Mouse (Mus musculus) liver, embryonic 14.5 days (tissue): ENCODE measurements at regions not wholly inside any gene's neighbourhood (a gene's known extent, or its start where the extent isn't known, plus 50 kb on each side); places are given as distances from the start of the nearest gene placed in this dataset.

Experiments used
- ATAC-seq: fragments of 200-750 bp; cut with Nextera tagmentation; 2 replicates; pipeline ENCODE4 v1.8.0; 2017; ENCODE audit warnings: moderate number of reproducible peaks, mild to moderate bottlenecking, moderate library complexity; ENCODE audit not compliant: insufficient read depth
- DNase-seq, 3 experiments: peaks; one replicate each; pipeline ENCODE4 v3.0.0-alpha.2; 2012 to 2013; ENCODE audit warnings: low read depth in 3 of 3, low spot score in 3 of 3
- H3K27ac ChIP-seq: fragments of 300-500 bp; sonication (generic); 2 replicates; pipeline ENCODE4 v1.5.1; 2014; ENCODE audit warnings: moderate library complexity, mild to moderate bottlenecking, control low read depth, inconsistent platforms
- H3K27me3 ChIP-seq: fragments of 300-500 bp; sonication (generic); 2 replicates; pipeline ENCODE4 v1.6.1; 2014; ENCODE audit warnings: mild to moderate bottlenecking, low read length, moderate library complexity; ENCODE audit not compliant: control insufficient read depth, insufficient read depth
- H3K36me3 ChIP-seq: fragments of 300-500 bp; sonication (generic); replicated peaks from 2 replicates; pipeline ENCODE4 v1.6.1; 2014; ENCODE audit warnings: low read depth; ENCODE audit not compliant: control insufficient read depth, insufficient read depth
- H3K4me1 ChIP-seq, 2 experiments: fragments of 200-500 bp in 1 of 2; fragments of 300-500 bp in 1 of 2; sonication (generic) in 1 of 2; replicated peaks; 2 replicates each; pipeline ENCODE4 v1.6.1; 2012 to 2014; ENCODE audit warnings: antibody characterized with exemption in 1 of 2, inconsistent platforms in 1 of 2, low read length in 1 of 2; ENCODE audit not compliant: control insufficient read depth in 2 of 2, insufficient read depth in 2 of 2
- H3K4me2 ChIP-seq: fragments of 300-500 bp; sonication (generic); 2 replicates; pipeline ENCODE4 v1.6.1; 2014; ENCODE audit warnings: low read depth, mild to moderate bottlenecking, control low read depth, moderate library complexity
- H3K4me3 ChIP-seq, 2 experiments: fragments of 200-500 bp in 1 of 2; fragments of 300-500 bp in 1 of 2; sonication (generic) in 1 of 2; 2 replicates each; pipeline ENCODE4 v1.5.1; 2012 to 2014; ENCODE audit warnings: low read depth in 2 of 2, low read length in 2 of 2, mild to moderate bottlenecking in 2 of 2, control low read depth in 1 of 2, inconsistent platforms in 1 of 2, moderate library complexity in 1 of 2; ENCODE audit not compliant: insufficient read depth in 1 of 2
- H3K9ac ChIP-seq: fragments of 300-500 bp; sonication (generic); replicated peaks from 2 replicates; pipeline ENCODE4 v1.6.1; 2014; ENCODE audit warnings: mild to moderate bottlenecking, control low read depth, moderate library complexity
- H3K9me3 ChIP-seq: fragments of 300-500 bp; sonication (generic); 2 replicates; pipeline ENCODE4 v1.6.1; 2016; ENCODE audit warnings: low read length, mixed read lengths; ENCODE audit not compliant: control insufficient read depth
- CTCF ChIP-seq: IDR thresholded peaks from 2 replicates; pipeline ENCODE4 v1.5.1; 2016; ENCODE audit warnings: antibody characterized with exemption, low read depth, control low read depth
- EP300 ChIP-seq: IDR thresholded peaks from 2 replicates; pipeline ENCODE4 v1.6.1; 2016; ENCODE audit warnings: antibody characterized with exemption, low read depth
- WGBS: fragments of 180-500 bp; shearing (Covaris S2); extraction: QIAGEN DNeasy Blood & Tissue Kit; methylation state at CpG from one replicate; pipeline ENCODE4 v1.1.7; 2014; ENCODE audit not compliant: insufficient replicate concordance; 5-methylcytosine and 5-hydroxymethylcytosine counted together

DNA sequence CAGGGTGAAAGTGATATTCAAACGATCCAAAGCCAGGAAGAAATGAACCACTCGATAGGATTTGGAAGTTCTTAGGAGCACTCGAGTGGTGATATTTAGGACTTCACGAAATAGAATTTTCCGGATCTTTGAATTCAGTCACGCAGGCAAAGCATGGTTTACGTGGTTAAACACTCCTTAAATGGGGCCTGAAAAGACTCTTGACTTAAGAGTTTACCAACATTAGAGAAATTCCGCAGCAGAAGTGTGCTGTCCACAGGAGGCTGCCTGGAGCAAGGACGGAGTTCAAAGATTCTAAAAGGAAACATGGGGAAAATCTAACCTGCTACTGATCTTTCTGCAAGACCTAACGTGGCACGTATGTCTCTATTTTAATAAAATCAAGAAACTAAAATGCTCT, 175.4 kb upstream of the Arl4c start:
- 75% methylated on average over 11 of the region's 11 CpGs for WGBS
- Histone ChIP-seq H3K27ac (no peak overlapping the region), H3K9ac (no peak overlapping the region), H3K4me3 (no peak overlapping the region), H3K9me3 (no peaks in the 10 kb centered on the region), H3K4me2 (no peak overlapping the region), H3K27me3 (no peaks in the 10 kb centered on the region), H3K36me3 (no peaks in the 10 kb centered on the region), H3K4me1 (no peaks in the 10 kb centered on the region; a peak in 1 of 4 replicates)
- no peak for DNase-seq
- no peak for ATAC-seq
- TF ChIP-seq CTCF = no peak
- TF ChIP-seq EP300 = no peak

DNA sequence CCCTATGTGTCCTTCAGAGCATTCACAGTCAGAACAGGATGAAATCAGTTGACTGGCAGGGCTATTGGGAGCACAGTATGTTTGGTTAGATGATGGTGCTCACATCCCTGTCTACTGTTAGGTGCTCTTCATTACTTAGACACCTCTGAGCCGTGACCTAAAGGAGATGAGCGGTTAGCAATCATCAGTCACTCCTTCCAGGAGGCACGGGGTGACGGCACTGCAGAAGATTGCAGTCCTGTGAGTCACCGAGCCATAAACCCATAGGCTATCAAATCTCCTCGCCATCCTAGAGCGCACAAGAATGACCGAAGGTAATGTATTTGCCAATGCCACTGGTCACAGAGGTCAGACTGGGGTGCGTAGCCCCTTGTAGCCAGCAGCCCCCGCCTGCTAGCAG, 176.8 kb upstream of the Arl4c start:
- 52% methylated on average over 10 of the region's 10 CpGs for WGBS
- H3K27me3 ChIP-seq = no peaks in the 10 kb centered on the region
- H3K9ac ChIP-seq = no peak overlapping the region
- no peak overlapping the region for H3K4me3 ChIP-seq
- ATAC-seq (no peak), DNase-seq (no peak)
- TF ChIP-seq CTCF (no peak), EP300 (no peak)
- H3K27ac ChIP-seq = no peak overlapping the region
- H3K4me1 ChIP-seq = no peaks in the 10 kb centered on the region; a peak in 1 of 4 replicates
- H3K4me2 ChIP-seq = no peak overlapping the region
- no peaks in the 10 kb centered on the region for H3K36me3 ChIP-seq
- H3K9me3 ChIP-seq = no peaks in the 10 kb centered on the region

DNA sequence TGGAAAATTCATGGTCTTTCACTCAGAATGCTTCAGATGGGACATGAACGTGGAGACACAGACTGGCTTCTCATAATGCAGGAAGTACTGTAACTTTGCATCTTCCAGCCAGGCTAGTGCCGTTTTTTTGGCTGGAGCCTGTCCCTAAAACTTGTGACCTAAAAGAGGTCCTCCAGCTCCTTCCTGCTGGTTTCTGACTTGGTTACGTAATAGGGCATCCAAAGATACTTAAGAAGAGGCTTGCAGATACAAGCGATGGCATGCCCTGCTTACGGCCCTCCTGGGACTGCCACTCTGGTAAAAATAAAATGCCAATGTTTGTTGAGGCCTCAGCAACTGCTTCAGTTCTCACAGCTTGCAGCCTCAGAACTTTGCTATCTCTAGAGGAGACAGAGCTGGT, 177.3 kb upstream of the Arl4c start:
- Histone ChIP-seq H3K9me3 (no peaks in the 10 kb centered on the region), H3K27ac (no peak overlapping the region), H3K4me1 (no peaks in the 10 kb centered on the region; a peak in 1 of 4 replicates), H3K9ac (no peak overlapping the region), H3K4me2 (no peak overlapping the region), H3K4me3 (no peak overlapping the region), H3K27me3 (no peaks in the 10 kb centered on the region), H3K36me3 (no peaks in the 10 kb centered on the region)
- 55% methylated on average over 5 of the region's 5 CpGs for WGBS
- ATAC-seq (no peak), DNase-seq (no peak)
- TF ChIP-seq EP300 = no peak
- no peak for TF ChIP-seq CTCF

DNA sequence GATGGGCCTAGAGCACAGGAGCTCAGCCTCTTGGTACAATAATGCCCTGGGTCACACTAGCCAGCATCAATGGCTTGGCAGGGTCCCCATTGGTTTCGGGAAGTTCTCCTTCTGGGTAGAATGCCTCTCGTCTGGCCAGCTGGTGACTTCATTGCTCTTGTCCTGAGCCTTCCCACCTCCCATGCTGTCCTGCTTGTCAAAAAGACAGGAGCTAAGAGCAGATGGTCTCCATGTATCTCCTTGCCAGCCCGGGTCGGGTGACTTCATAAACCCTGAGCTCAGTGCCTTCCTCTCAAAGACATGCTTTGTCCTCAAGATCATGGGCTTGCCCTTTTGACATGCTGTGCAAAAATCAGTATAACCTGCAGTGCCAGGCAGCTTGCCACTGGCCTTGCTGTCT, 179.2 kb upstream of the Sh3bp4 start:
- H3K27me3 ChIP-seq = no peaks in the 10 kb centered on the region
- no peaks in the 10 kb centered on the region for H3K4me1 ChIP-seq
- no peaks in the 10 kb centered on the region for H3K9me3 ChIP-seq
- no peaks in the 10 kb centered on the region for H3K36me3 ChIP-seq
- no peak overlapping the region for H3K27ac ChIP-seq
- H3K9ac ChIP-seq = no peak overlapping the region
- TF ChIP-seq EP300 = no peak
- TF ChIP-seq CTCF = no peak
- no peak overlapping the region for H3K4me2 ChIP-seq
- H3K4me3 ChIP-seq = no peak overlapping the region
- DNase-seq (no peak), ATAC-seq (no peak)
- 56% methylated on average over 4 of the region's 4 CpGs for WGBS

DNA sequence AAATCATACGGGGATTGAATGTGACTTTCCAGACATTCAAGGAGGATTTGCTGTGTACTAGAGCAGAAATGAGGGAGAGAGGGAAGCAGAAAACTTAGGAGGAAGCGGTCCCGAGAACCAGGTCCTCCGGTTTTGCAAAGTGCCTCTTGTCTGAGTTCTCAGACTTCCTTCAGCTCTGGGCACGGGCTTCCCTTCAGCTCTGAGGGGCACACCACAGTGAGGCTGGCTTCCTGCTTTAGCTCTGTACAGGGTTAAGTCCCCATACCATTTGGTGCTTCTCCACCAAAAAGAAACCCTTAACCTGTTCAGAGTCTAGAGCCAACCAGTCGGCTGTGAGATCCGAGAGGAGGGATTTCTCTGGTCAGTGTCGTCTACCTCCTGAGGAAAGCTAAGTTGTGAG, 167.8 kb upstream of the Sh3bp4 start:
- no peak overlapping the region for H3K27ac ChIP-seq
- no peak overlapping the region for H3K9ac ChIP-seq
- H3K9me3 ChIP-seq = no peaks in the 10 kb centered on the region
- no peak for TF ChIP-seq CTCF
- no peak for TF ChIP-seq EP300
- no peaks in the 10 kb centered on the region for H3K4me1 ChIP-seq
- ATAC-seq = no peak
- 43% methylated on average over 8 of the region's 8 CpGs for WGBS
- H3K4me3 ChIP-seq = no peak overlapping the region
- no peak overlapping the region for H3K4me2 ChIP-seq
- DNase-seq = no peak
- no peaks in the 10 kb centered on the region for H3K36me3 ChIP-seq
- no peaks in the 10 kb centered on the region for H3K27me3 ChIP-seq
